Mouse (Mus musculus): ENCODE results near the gene Stk16.

DNA sequence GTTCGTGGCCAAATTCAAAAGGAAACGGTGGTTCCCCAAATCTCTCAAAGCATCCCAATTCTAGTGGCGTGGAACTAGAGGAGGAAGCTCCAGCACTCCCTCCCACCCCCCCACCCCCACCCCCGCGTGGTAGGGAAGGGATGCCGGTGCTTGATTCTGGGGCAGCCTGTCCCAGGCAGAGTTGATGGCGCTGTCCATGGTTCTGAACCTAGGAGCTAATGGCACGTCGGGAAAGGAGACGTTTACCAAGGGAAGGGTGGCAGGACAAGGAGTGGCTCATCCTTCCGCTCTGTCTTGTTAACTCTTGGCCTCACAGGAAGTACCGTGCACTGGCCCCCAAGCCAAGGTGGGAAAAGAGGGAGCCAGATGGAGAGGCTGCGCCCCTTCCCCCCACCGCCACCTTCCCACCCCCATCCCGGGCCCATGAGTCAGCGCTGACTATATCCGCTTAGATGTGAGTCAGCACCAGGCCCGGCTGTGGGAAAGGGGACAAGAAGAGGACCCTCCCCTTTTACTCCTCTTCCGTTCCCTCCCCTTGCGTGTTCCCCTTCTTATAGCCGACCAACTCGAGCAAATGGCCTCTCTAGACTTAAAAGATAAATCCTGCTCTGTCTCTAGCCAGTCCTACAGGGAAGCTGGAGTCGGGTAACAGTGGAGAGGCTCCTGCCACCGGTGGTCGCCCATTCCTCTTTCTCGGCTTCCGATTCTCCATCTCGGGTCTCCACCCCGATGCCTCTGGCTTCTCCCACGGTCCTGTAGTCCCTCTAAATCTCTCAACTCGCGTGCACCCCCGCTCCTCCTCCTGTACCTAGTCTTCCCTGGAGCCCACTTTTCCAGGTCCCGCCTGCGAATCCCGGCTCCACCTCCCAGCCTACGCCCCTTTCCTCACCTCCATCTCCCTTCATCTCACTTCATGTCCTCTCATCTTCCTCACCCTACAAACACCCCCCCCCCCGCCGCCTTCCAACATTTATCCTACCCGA, 52.6 kb downstream of the Stk16 start:
- TF ChIP-seq CTCF (IDR thresholded peaks at IDR 0.05; ENCODE audit: low read depth, low read length) = no peak
- no peak for TF ChIP-seq GATA1 (IDR thresholded peaks at IDR 0.05; ENCODE audit: borderline replicate concordance, low read length)
- TF ChIP-seq GATA2 (IDR thresholded peaks at IDR 0.05; ENCODE audit: borderline replicate concordance, low read depth, low read length) = no peak
- TF ChIP-seq TAL1 (conservative IDR thresholded peaks at IDR 0.05; ENCODE audit: low read depth, low read length) = no peak

Data from G1E (cell line).